31 mouse cellular contexts compared by ENCODE assay signal in the genomic region with DNA sequence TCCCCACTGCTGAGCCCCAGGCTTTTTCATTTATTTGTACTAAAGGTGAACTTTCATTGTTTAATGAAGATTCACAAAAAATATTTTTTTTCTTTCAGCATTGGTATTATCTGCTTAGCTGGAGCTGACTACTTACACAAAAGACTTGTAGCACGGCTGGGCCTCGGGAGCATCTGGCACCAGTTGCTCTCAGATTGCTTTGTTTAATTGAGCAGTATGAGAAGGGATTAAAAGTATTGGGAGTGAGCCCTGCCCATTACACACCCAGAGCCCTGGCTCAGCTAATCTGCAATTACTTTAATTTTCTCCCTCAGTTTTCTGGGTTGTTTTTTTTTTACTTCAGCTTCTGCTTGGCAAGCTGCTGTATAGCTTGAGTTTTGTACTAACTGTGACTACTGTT.
DNase-seq lines count a peak whose midpoint lies in the region; ATAC-seq and TF ChIP-seq lines count a peak whose summit lies in the region.
"Had no signal": no experiment of that assay in that cellular context is flagged by ENCODE, and none has a peak within 500 bp of the region (broad histone marks: within the 10 kb centered on the region; RNA-seq: fewer than 3 reads in every experiment).

No protein-coding gene starts in this region.

- no peaks in the 10 kb centered on the region for H3K4me1 ChIP-seq in hindbrain, postnatal 0 days (ENCODE audit: insufficient read depth, low read length)
- peaks cover 9% of the 10 kb centered on the region for H3K4me1 ChIP-seq in hindbrain, embryonic 13.5 days (replicated peaks)
- peaks cover 15% of the 10 kb centered on the region for H3K4me1 ChIP-seq in forebrain, embryonic 12.5 days
- H3K4me1 ChIP-seq in forebrain, postnatal 0 days (ENCODE audit: insufficient read depth) = no peaks in the 10 kb centered on the region; the same call in 1 of the 2 replicates
- H3K4me1 ChIP-seq: embryonic facial prominence, embryonic 13.5 days; heart, embryonic 12.5 days; hindbrain, embryonic 15.5 days; intestine, embryonic 15.5 days; limb, embryonic 15.5 days; liver, embryonic 13.5 days had no signal

- DNase-seq in hindbrain, postnatal 0 days (ENCODE audit: low spot score) = peak; percentile 35
- peak; percentile 80 for DNase-seq in brain, embryonic 14.5 days (ENCODE audit: low read depth)
- peak; percentile 21 for DNase-seq in forebrain, postnatal 0 days
- DNase-seq in heart, adult 9 months (ENCODE audit: low spot score in 2 of 2) = no peak
- no peak for DNase-seq in embryo, embryonic 10.5 days (ENCODE audit: low spot score)
- DNase-seq: adrenal gland, postnatal 25 days; B cell, adult 2 months; cerebellum, adult 2 months; cerebellum, postnatal 25 days; embryo, embryonic 11 days; gastrocnemius, postnatal 14 days; heart, adult 18-20 months; heart, postnatal 4 days; kidney, adult 2 months; kidney, postnatal 4 days; left cerebral cortex, postnatal 4 days; liver, embryonic 13.5 days; lung, adult 2 months; lung, postnatal 10 days; thymus, adult 2 months; thymus, postnatal 4 days had no signal

- no peaks in the 10 kb centered on the region for H3K27me3 ChIP-seq in hindbrain, postnatal 0 days (ENCODE audit: insufficient read depth, low read length)
- H3K27me3 ChIP-seq in hindbrain, embryonic 13.5 days = no peaks in the 10 kb centered on the region
- H3K27me3 ChIP-seq in forebrain, embryonic 12.5 days = no peaks in the 10 kb centered on the region
- no peaks in the 10 kb centered on the region for H3K27me3 ChIP-seq in forebrain, postnatal 0 days (ENCODE audit: insufficient read depth, low read length)
- H3K27me3 ChIP-seq: embryonic facial prominence, embryonic 13.5 days; heart, embryonic 12.5 days; hindbrain, embryonic 15.5 days; intestine, embryonic 15.5 days; limb, embryonic 15.5 days; liver, embryonic 13.5 days had no signal

- no peak for TF ChIP-seq POLR2A in brain, embryonic 14.5 days (IDR thresholded peaks at IDR 0.05; ENCODE audit: borderline replicate concordance, extremely low read depth, insufficient read depth, insufficient read length, poor library complexity, severe bottlenecking)

- ATAC-seq in hindbrain, postnatal 0 days = no peak
- no peak for ATAC-seq in hindbrain, embryonic 13.5 days (ENCODE audit: low FRiP score)
- peak; percentile 65; the same call in 1 of the 2 replicates for ATAC-seq in forebrain, embryonic 12.5 days (ENCODE audit: low FRiP score)
- ATAC-seq in forebrain, postnatal 0 days = peak; percentile 64; the same call in 1 of the 2 replicates
- ATAC-seq: intestine, embryonic 15.5 days had no signal

- no peak for TF ChIP-seq CTCF in hindbrain, postnatal 0 days (IDR thresholded peaks at IDR 0.05; ENCODE audit: low read depth)
- no peak for TF ChIP-seq CTCF in brain, embryonic 14.5 days (IDR thresholded peaks at IDR 0.05; ENCODE audit: borderline replicate concordance, extremely low read depth, insufficient read depth, insufficient read length)
- TF ChIP-seq CTCF in forebrain, postnatal 0 days (IDR thresholded peaks at IDR 0.05; ENCODE audit: low read depth) = no peak

- no peak overlapping the region for H3K9ac ChIP-seq in hindbrain, postnatal 0 days (replicated peaks; ENCODE audit: low read length)
- H3K9ac ChIP-seq in hindbrain, embryonic 13.5 days = no peak overlapping the region
- H3K9ac ChIP-seq in forebrain, embryonic 12.5 days = no peak overlapping the region
- no peak overlapping the region for H3K9ac ChIP-seq in forebrain, postnatal 0 days
- H3K9ac ChIP-seq: embryonic facial prominence, embryonic 13.5 days; heart, embryonic 12.5 days; hindbrain, embryonic 15.5 days; intestine, embryonic 15.5 days; limb, embryonic 15.5 days; liver, embryonic 13.5 days had no signal

- no peaks in the 10 kb centered on the region for H3K36me3 ChIP-seq in hindbrain, postnatal 0 days (ENCODE audit: insufficient read depth, low read length)
- no peaks in the 10 kb centered on the region for H3K36me3 ChIP-seq in hindbrain, embryonic 13.5 days
- no peaks in the 10 kb centered on the region for H3K36me3 ChIP-seq in forebrain, embryonic 12.5 days (replicated peaks)
- H3K36me3 ChIP-seq in forebrain, postnatal 0 days (ENCODE audit: insufficient read depth) = no peaks in the 10 kb centered on the region
- H3K36me3 ChIP-seq: embryonic facial prominence, embryonic 13.5 days; heart, embryonic 12.5 days; hindbrain, embryonic 15.5 days; intestine, embryonic 15.5 days; limb, embryonic 15.5 days; liver, embryonic 13.5 days had no signal

- no peak overlapping the region for H3K4me3 ChIP-seq in hindbrain, postnatal 0 days (ENCODE audit: low read length)
- H3K4me3 ChIP-seq in hindbrain, embryonic 13.5 days = no peak overlapping the region
- no peak overlapping the region for H3K4me3 ChIP-seq in forebrain, embryonic 12.5 days (replicated peaks)
- no peak overlapping the region for H3K4me3 ChIP-seq in forebrain, postnatal 0 days (ENCODE audit: low read depth, low read length)
- H3K4me3 ChIP-seq: embryonic facial prominence, embryonic 13.5 days; erythroblast, embryonic 14.5 days; heart, embryonic 12.5 days; hindbrain, embryonic 15.5 days; intestine, embryonic 15.5 days; limb, embryonic 15.5 days; liver, embryonic 13.5 days had no signal

- H3K9me3 ChIP-seq in hindbrain, postnatal 0 days (ENCODE audit: low read length) = no peaks in the 10 kb centered on the region
- H3K9me3 ChIP-seq in hindbrain, embryonic 13.5 days = no peaks in the 10 kb centered on the region
- no peaks in the 10 kb centered on the region for H3K9me3 ChIP-seq in forebrain, embryonic 12.5 days
- H3K9me3 ChIP-seq in forebrain, postnatal 0 days (ENCODE audit: low read length) = no peaks in the 10 kb centered on the region
- H3K9me3 ChIP-seq: embryonic facial prominence, embryonic 13.5 days; heart, embryonic 12.5 days; hindbrain, embryonic 15.5 days; intestine, embryonic 15.5 days; limb, embryonic 15.5 days; liver, embryonic 13.5 days had no signal

- H3K27ac ChIP-seq in hindbrain, postnatal 0 days = no peak overlapping the region
- no peak overlapping the region for H3K27ac ChIP-seq in hindbrain, embryonic 13.5 days
- no peak overlapping the region for H3K27ac ChIP-seq in forebrain, embryonic 12.5 days
- H3K27ac ChIP-seq in forebrain, postnatal 0 days (ENCODE audit: low read depth, low read length) = no peak overlapping the region
- H3K27ac ChIP-seq: embryonic facial prominence, embryonic 13.5 days; hindbrain, embryonic 15.5 days; intestine, embryonic 15.5 days; kidney, postnatal 0 days; limb, embryonic 15.5 days; liver, embryonic 13.5 days; macrophage had no signal

- WGBS in hindbrain, postnatal 0 days = 33% methylated on average over 2 of the region's 2 CpGs
- WGBS in hindbrain, embryonic 13.5 days = 49% methylated on average over 2 of the region's 2 CpGs
- WGBS in forebrain, embryonic 12.5 days = 2% methylated on average over 2 of the region's 2 CpGs
- WGBS in forebrain, postnatal 0 days = 4% methylated on average over 2 of the region's 2 CpGs

- H3K4me2 ChIP-seq in hindbrain, postnatal 0 days (ENCODE audit: low read depth, low read length) = no peak overlapping the region
- no peak overlapping the region for H3K4me2 ChIP-seq in hindbrain, embryonic 13.5 days
- no peak overlapping the region for H3K4me2 ChIP-seq in forebrain, embryonic 12.5 days
- no peak overlapping the region for H3K4me2 ChIP-seq in forebrain, postnatal 0 days (ENCODE audit: low read depth)
- H3K4me2 ChIP-seq: embryonic facial prominence, embryonic 13.5 days; heart, embryonic 12.5 days; hindbrain, embryonic 15.5 days; intestine, embryonic 15.5 days; limb, embryonic 15.5 days; liver, embryonic 13.5 days had no signal

Comparison
In these comparisons a context has a peak if more than half of its experiments do, and no peak if none do; other contexts are left out.
1. ATAC-seq: peak in forebrain, embryonic 12.5 days (single experiment) and forebrain, postnatal 0 days (single experiment); none in hindbrain, postnatal 0 days (single experiment) and hindbrain, embryonic 13.5 days (single experiment).
2. DNase-seq: peak in hindbrain, postnatal 0 days (single experiment), brain, embryonic 14.5 days (single experiment) and forebrain, postnatal 0 days (single experiment); none in heart, adult 9 months (0 of 2) and embryo, embryonic 10.5 days (single experiment).